Mouse (Mus musculus): ENCODE data around the gene Ubqln1.

DNA sequence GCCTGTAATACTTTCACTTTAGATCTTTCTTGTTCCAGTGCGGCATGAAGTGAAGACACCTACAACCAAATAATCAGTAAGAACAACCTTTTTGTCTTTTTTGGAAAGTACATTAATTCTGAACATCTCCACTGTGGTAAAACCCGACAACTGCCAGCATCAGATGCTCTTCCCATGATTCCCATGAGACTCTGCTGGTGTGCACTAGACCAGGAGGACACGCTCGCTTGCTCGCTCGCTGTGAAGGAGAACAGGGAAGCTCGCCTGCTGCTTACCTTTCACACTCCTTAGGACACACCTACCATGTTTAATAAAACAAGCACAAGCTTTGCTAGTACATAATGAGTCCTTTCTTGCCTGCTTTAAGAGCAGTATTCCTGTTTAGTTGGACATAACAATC is 21.1 kb upstream of the Ubqln1 start:
- no peak for TF ChIP-seq CTCF (IDR thresholded peaks at IDR 0.05; ENCODE audit: low read depth, low read length)
- TF ChIP-seq TAL1 (conservative IDR thresholded peaks at IDR 0.05; ENCODE audit: low read depth, low read length) = no peak

Data from G1E (cell line).